Mouse (Mus musculus) ovary, postnatal 36 days (tissue): ENCODE results near the gene Prdx4.
"Not testable (repeated sequence)": the region's sequence is repeated elsewhere in the genome, so short reads cannot be mapped to it uniquely, and the experiment has no call there.

Experiments
- DNase-seq: peaks from one replicate; pipeline ENCODE4 v3.0.0; 2022; ENCODE audit warnings: low spot score, mixed read lengths

Gene Prdx4

GRCm38 (mm10) chrX:155340654-155341053, at the start of gene Prdx4:
Gene Prdx4, minus strand, starts transcription at chrX:155340754.
- no peak for DNase-seq

DNA sequence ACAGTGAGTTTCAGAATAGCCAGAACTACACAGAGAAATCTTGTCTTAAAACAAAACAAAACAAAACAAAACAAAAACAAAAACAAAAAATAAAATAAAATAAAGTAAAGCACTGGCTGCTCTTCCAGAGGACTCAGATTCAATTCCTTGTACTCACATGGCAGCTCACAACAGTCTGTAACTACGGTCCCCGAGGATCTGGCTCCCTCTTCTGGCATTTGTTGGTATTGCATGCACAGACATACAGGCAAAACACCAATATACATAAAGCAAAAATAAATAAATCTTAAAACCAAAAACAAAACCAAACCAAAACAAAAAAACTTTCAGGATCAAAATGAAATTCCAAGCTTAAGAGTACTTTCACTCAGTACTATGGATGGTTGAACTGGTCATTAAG, 36.0 kb upstream of the Prdx4 start:
- peak; percentile 10 for DNase-seq

GRCm38 (mm10) chrX:155375458-155375857, 34.9 kb upstream of the Prdx4 start:
- no peak for DNase-seq

GRCm38 (mm10) chrX:155370110-155370509, 29.6 kb upstream of the Prdx4 start:
- not testable (repeated sequence) for DNase-seq

DNA sequence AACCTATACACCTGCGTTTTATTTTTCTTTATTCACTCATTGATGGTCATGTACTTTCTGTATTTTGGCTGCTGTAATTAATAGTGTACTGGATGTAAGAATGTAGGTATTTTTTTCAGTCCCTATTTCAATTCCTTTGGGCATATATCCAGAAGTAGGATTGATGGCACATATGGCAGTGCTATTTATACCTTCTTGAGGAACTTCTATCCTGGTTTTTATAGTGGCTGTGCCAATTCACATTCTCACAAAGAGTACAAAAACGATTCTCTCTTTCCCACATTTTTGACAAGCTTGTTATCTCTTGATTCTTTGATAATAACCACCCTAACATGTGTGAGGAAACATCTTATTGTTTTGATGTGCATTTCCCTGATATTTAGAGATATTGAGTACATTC, 24.5 kb upstream of the Prdx4 start:
- no peak for DNase-seq

DNA sequence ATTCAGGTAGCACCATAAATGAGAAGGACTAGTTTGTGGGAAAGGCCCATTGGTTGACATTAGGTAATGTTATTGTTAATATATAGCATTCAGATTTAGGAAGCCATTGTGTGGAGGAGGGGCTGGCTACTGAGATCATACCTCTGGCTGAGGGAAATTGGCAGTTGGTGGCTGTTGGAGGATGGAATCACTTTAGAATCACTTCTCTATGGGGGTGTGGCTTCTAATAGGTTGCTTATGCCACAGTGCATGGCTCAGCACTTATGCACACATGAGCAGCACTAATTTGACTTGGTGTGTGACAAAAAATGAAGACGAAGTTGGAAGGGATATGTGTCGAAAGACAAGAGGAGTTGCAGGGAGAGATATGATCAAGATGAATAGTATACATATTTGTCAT, 5.7 kb upstream of the Prdx4 start:
- no peak for DNase-seq

- DNase-seq, result peak; percentile 83
Measured at GRCm38 (mm10) chrX:155337905-155338721, 2.4 kb downstream of the Prdx4 start.

- DNase-seq, result no peak
Measured at GRCm38 (mm10) chrX:155337567-155337904, 3.0 kb downstream of the Prdx4 start.

DNA sequence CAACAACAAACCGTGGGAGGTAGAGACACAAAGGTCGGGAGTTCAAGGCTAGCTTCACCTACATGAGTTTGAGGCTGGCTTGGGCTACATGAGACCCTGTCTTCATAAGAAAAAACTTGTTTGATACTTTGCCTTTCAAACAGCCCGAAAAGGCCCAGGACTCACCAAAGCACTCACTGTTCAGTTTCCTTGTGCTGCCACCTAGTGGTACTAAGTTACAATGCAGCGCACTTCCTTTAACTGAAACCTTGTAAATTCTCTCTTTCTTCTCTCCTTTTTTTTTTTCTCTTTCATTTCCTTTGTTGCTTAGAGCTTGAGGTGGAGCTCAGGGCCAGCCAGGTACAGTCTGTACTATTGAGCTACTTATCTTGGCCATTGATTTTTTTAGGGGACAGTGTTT, 22.5 kb downstream of the Prdx4 start:
- no peak for DNase-seq

DNA sequence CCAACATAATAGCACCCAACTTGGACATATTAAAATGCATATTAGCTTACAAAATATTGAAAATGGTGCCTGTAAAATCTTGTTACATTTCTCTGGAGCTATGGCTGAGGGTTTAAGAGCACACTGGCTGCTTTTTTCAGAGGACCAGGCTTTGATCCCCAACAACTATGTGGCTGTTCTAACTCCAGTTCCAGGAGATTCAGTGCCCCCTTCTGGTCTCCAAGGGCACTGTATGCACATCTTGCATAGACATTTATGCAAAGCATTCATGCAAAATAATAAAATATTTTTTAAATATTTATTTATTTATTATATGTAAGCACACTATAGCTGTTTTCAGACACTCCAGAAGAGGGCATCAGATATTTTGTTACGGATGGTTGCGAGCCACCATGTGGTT, 34.2 kb downstream of the Prdx4 start:
- DNase-seq, result no peak

GRCm38 (mm10) chrX:155280427-155281044, 60.0 kb downstream of the Prdx4 start:
- DNase-seq, result no peak

DNA sequence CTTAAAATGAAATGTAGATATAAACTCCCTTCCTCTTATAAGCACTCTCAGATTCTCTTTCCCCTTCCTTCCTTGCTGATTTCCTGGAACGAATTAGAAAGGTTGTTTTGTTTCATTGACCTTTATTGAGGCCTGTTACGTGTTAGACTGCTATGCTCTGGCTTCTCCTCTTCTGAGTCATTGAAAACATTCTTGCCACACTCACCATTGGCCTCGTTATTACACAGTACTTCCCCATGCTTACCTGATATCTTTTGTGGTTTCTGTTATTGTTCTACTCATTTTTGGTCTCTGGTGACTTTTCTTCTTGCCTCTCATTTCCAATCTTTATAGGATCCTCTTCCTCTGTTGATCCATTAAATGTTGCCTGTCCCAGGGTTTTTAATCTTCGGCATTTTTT, 62.1 kb downstream of the Prdx4 start:
- DNase-seq, result no peak
